Mouse (Mus musculus): ENCODE data around the gene Eif2ak4.

DNA sequence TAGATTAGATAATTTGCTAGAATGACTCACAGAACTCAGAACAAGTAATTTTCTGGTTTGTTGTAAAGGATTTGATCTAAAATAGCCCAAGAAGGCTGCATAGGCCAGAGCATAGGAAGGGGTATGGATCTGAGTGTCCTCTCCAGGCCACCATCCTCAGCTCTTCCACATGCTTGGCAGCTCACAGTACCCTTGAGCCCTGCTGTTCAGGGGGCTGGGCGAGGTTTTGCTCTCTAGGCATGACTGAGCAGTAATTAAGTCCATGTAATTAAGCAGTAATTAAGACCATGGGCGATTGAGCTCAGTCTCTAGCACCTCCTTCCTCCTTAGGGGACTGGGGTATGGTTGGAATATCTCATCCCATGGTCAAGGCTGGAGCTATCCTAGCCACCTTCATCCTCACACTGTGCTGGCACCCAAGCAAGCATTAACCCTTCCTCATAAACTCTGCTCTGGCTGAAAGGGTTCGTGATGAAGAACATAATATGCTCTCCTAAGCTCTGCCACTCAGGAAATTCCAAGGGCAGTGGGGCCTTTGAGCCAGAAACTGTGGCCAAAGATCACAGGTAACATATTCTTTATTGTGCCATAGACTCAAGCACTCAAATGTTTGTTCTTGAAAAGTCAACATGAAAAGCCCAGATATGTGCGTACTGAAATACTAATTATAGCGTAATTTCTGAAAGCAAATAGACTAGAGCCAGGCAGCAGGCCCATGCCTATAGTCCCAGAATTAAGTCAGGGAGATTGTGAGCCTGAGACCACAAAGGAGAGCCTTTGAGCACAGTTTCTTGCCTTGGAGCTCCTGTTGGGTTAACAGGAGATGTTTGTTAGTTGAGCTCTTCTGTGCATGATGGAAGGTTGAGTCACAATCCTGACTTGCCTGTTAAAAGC is 13.7 kb downstream of the Eif2ak4 start:
- TF ChIP-seq CTCF (IDR thresholded peaks at IDR 0.05; ENCODE audit: borderline replicate concordance, insufficient read depth, low read depth, low read length) (no peak), POLR2A (IDR thresholded peaks at IDR 0.05; ENCODE audit: borderline replicate concordance, insufficient read depth, low read length) (no peak)

Measured in cerebellum, adult 2 months (tissue).